Mouse (Mus musculus) thymus, adult 2 months (tissue): ENCODE data around the gene Pa2g4. TPM values are rescaled to one million over a fixed set of nuclear protein-coding genes. Genes with fewer than 3 reads are reported as not detected.
"Not testable (repeated sequence)": the region's sequence is repeated elsewhere in the genome, so short reads cannot be mapped to it uniquely, and the experiment has no call there.

Experiments used
- DNase-seq: peaks from one replicate; pipeline ENCODE4 v3.0.0; 2021
- H3K27ac ChIP-seq: fragments of 200-500 bp; 2 replicates; pipeline ENCODE4 v1.5.1; 2012; ENCODE audit warnings: low read length, control low read depth; ENCODE audit not compliant: control insufficient read depth, insufficient read depth
- H3K27me3 ChIP-seq: fragments of 200-500 bp; 2 replicates; pipeline ENCODE4 v1.6.1; 2012; ENCODE audit warnings: mild to moderate bottlenecking, low read length, moderate library complexity, mixed read lengths; ENCODE audit not compliant: control insufficient read depth, insufficient read depth
- H3K36me3 ChIP-seq: fragments of 200-500 bp; 2 replicates; pipeline ENCODE4 v1.6.1; 2012; ENCODE audit warnings: mild to moderate bottlenecking, low read length, moderate library complexity; ENCODE audit not compliant: control insufficient read depth, insufficient read depth
- H3K4me1 ChIP-seq: fragments of 200-500 bp; replicated peaks from 2 replicates; pipeline ENCODE4 v1.6.1; 2012; ENCODE audit warnings: low read length; ENCODE audit not compliant: control insufficient read depth, insufficient read depth
- H3K4me3 ChIP-seq: fragments of 200-500 bp; 2 replicates; pipeline ENCODE4 v1.5.1; 2012; ENCODE audit warnings: mild to moderate bottlenecking, low read length, control low read depth, moderate library complexity; ENCODE audit not compliant: control insufficient read depth, insufficient read depth
- CTCF ChIP-seq: fragments of 200-500 bp; IDR thresholded peaks from 2 replicates; pipeline ENCODE4 v1.5.1; 2012; ENCODE audit warnings: mild to moderate bottlenecking, control low read depth, low read length, moderate library complexity, borderline replicate concordance; ENCODE audit not compliant: control insufficient read depth, poor library complexity, insufficient read depth; ENCODE audit errors: extremely low read depth
- POLR2A ChIP-seq: fragments of 200-500 bp; IDR thresholded peaks from 2 replicates; pipeline ENCODE4 v1.6.1; 2012; ENCODE audit warnings: mild to moderate bottlenecking, low read length, control low read depth, moderate library complexity; ENCODE audit not compliant: control insufficient read depth, poor library complexity, insufficient read depth; ENCODE audit errors: extremely low read depth
- WGBS: fragments of 180-500 bp; shearing (Covaris S2); methylation state at CpG from one replicate; pipeline ENCODE4 v1.1.7; 2018; 5-methylcytosine and 5-hydroxymethylcytosine counted together
- polyA plus RNA-seq: library from polyadenylated mRNA; depleted of rRNA; stranded (reverse); fragments of >200 nt; gene quantifications from 2 replicates; pipeline ENCODE4 v1.2.3, GENCODE M21; 2012

Gene Pa2g4
- polyA plus RNA-seq, 1 experiment = 46.8 TPM

DNA sequence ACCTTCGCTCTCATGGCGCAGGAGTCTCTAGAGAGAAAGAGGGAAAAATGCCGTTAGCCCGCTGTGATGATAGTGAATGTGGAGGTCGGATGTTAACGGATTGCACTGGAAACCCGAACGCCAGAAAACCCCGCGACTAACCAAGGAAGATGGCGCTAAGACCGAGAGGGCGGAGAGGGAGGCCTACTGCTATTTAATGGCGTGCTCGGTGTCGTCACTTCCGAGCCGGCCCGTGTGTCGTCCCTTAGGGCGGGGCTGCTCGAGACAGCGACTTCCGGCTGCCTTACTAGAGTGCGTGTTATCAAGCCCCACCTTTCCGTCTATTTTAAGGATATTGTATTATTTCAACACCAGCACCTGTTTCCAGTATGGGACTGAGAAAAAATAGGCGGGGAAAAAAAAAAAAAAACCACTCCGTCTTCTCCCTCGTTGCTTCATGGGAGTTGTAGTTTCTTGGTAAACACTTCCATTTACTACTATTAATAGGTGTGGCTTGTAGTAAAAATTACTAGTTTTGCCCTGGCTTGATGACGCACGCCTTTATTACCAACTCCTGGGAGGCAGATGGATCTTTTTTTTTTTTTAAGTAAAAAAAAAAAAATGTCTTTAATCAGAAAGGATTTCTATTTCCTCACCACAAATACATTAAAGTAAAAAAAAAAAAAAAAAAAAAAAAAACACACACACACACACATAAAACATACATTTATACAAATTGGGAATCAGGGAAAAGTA, 16.7 kb downstream of the Pa2g4 start, which contains the start of gene Rpl41:
Gene Rpl41, minus strand, starts transcription at position 359 of the 735 bp plus-strand sequence.
- peak within 1 kb of the TSS; percentile 77 for H3K27ac ChIP-seq
- TF ChIP-seq POLR2A = peak; percentile 96
- 0 out of 2 replicates have a peak, but pooled peaks have one; percentile 31 for TF ChIP-seq CTCF
- H3K27me3 ChIP-seq = no peaks in the 10 kb centered on the region
- WGBS = under 1% methylated on average over 31 of the region's 31 CpGs
- H3K4me1 ChIP-seq = peaks cover 5% of the 10 kb centered on the region
- H3K4me3 ChIP-seq = peak within 1 kb of the TSS; percentile 54
- DNase-seq = peak; percentile 91
- peaks cover 11% of the 10 kb centered on the region for H3K36me3 ChIP-seq

DNA sequence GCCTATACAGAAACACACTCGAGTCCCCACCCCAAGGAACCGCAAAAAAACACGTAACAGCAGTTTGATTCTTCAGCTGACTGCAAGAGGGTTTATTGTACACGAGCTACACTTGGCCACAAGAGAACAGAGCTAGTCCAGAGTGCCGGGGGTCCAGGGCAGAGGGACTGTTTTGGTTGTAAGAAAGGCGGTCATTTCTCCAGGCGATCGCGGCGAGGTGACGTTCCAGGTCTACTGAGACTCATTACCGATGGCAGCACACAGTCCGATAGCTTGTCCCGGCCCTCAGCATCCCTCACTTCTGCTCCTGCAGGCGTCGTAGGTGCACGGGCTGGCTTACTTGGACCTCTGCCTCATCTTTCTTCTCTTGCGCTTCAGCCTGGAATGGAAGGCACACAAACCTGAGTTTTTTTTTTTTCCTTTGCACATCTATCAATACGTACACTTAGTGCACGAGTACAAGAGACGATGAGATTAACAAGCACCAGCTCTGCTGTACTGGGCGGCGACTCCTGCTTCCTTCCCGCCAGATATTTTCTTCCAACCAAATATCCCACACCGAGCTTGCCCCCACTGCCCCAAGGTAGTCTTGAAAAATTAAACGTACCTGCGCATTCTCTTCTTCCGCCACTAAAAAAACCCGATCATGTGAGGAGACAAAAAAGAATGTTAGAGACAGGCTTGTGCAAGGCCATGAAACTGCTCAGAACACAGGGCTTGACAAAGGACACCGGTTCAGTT, 17.6 kb downstream of the Pa2g4 start:
- under 1% methylated on average over 30 of the region's 30 CpGs for WGBS

DNA sequence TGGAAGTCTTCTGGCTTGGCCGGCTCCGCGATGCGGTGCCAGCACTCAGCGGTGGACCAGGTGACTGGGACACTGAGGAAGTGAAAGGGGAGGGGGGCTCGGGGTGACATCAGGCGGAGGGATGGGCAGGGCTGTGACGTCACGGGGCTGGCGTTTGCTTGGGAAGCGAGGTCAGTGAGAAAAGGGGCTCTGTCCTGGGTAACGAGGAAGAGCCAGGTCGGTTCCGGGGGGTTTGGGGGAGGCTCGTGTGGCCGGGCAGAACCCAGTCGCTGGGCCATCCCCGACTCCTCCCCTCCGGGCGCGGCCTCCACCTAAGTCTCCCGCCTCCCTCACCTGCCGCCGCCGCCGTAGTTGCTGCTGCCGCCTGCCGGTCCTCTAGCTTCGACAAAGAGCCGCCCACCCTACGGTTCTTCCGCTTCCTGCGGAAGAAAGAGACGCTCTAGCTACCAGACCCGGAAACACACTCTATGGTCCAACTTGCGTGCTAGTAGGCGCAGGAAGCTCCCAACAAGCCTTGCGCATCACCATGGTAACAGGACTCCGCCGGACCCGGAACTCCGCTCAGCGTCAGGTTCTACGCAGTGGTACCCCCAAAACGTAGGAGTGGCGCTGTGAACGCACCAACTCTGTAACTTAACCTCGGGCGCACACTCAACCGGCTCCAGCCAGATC, 18.3 kb downstream of the Pa2g4 start, which contains the start of gene Zc3h10:
Gene Zc3h10, minus strand, starts transcription at position 414 of the 672 bp plus-strand sequence.
- H3K27me3 ChIP-seq = no peaks in the 10 kb centered on the region
- peak within 1 kb of the TSS; percentile 81 for H3K4me3 ChIP-seq
- peak; percentile 94 for DNase-seq
- TF ChIP-seq POLR2A = peak; percentile 38
- TF ChIP-seq CTCF = peak; percentile 57; the same call in 1 of the 2 replicates
- peaks cover 5% of the 10 kb centered on the region for H3K4me1 ChIP-seq
- peak within 1 kb of the TSS; percentile 77 for H3K27ac ChIP-seq
- peaks cover 19% of the 10 kb centered on the region for H3K36me3 ChIP-seq
- under 1% methylated on average over 50 of the region's 50 CpGs for WGBS

More for the DNA sequence above, 17.6 kb downstream of the Pa2g4 start:
- peak overlapping the region; percentile 77 for H3K27ac ChIP-seq
- not testable (repeated sequence) for H3K4me1 ChIP-seq, DNase-seq, H3K27me3 ChIP-seq
- H3K4me3 ChIP-seq = peak overlapping the region; percentile 54
- H3K36me3 ChIP-seq = peaks cover 19% of the 10 kb centered on the region

DNA sequence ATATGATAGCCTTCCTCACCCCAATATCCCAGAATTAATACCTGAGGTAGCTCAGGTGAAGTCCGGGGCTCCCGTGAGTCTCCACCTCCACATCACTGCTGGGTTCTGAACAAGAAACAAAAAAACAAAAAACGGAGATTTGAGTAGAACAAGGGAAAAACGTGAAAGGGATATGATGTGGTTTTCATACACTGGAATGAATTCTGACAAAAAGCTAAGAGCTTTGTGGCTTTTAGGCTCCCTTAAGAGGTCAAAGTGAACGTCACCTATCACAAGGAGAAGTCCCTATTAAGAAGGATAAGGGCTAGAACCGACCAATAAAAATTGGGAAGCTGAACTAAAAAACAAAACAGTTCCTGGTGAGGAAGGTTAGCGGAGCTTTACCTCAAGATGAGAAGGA, 19.0 kb downstream of the Pa2g4 start:
- TF ChIP-seq POLR2A (no peak), CTCF (no peak)
- 3% methylated on average over 7 of the region's 7 CpGs for WGBS
- Histone ChIP-seq H3K36me3 (peaks cover 19% of the 10 kb centered on the region), H3K27me3 (no peaks in the 10 kb centered on the region), H3K27ac (peak overlapping the region; percentile 68), H3K4me1 (peaks cover 5% of the 10 kb centered on the region), H3K4me3 (peak overlapping the region; percentile 81)
- no peak for DNase-seq

DNA sequence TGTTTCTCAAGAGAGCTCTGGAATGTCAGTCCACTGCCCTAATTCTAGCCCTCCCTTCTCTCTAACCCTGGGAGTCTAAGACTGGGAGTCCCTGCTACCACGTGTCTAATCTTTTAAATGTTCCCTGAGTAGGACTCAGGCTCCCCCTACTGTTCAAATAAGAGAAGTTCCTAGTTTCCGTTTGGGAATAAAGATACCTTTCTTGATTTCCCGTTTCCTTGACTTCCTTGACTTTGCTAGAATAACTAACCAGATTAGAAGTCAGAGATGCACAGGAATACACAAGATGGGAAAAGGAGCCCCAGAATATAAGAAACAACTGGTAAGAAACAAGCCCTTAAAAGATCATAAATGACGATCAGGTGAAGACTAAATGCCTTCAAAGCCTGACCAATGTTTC, 19.4 kb downstream of the Pa2g4 start:
- H3K36me3 ChIP-seq = peaks cover 19% of the 10 kb centered on the region
- under 1% methylated on average over 4 of the region's 4 CpGs for WGBS

DNA sequence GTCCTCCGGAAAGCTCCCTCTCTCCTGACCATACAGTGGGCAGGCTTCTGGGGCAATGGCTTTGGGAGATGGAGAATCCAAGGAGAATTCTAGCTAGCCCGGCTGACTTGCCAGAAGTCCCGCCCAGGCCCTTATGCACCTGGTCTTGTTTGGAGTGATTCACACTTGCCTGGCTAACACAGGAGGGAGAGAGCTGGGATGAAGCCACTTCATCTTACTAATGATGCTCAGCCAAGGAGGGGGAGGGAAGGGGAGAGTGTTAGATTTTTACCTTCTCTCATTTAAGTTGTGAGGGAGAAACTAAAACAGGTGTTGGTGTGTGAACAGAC, 20.3 kb downstream of the Pa2g4 start:
- no peaks in the 10 kb centered on the region for H3K27me3 ChIP-seq
- no peak for TF ChIP-seq POLR2A
- no peak for TF ChIP-seq CTCF
- H3K4me3 ChIP-seq = no peak overlapping the region
- WGBS = 97% methylated on average over 3 of the region's 3 CpGs
- H3K36me3 ChIP-seq = peaks cover 19% of the 10 kb centered on the region
- DNase-seq = no peak
- peaks cover 5% of the 10 kb centered on the region for H3K4me1 ChIP-seq
- H3K27ac ChIP-seq = no peak overlapping the region

More for the DNA sequence above, 19.4 kb downstream of the Pa2g4 start:
- TF ChIP-seq CTCF = no peak
- no peak for TF ChIP-seq POLR2A
- Histone ChIP-seq H3K4me1 (peaks cover 5% of the 10 kb centered on the region), H3K27me3 (no peaks in the 10 kb centered on the region), H3K4me3 (no peak overlapping the region), H3K27ac (peak overlapping the region; percentile 29; the same call in 1 of the 2 replicates)
- no peak for DNase-seq
